Mouse (Mus musculus): ENCODE data around the gene Rgs6. TPM values are rescaled to one million over a fixed set of nuclear protein-coding genes. Genes with fewer than 3 reads are reported as not detected.

The Rgs6 gene
- polyA plus RNA-seq, 1 experiment from 2014 or later, result 1.4 TPM

DNA sequence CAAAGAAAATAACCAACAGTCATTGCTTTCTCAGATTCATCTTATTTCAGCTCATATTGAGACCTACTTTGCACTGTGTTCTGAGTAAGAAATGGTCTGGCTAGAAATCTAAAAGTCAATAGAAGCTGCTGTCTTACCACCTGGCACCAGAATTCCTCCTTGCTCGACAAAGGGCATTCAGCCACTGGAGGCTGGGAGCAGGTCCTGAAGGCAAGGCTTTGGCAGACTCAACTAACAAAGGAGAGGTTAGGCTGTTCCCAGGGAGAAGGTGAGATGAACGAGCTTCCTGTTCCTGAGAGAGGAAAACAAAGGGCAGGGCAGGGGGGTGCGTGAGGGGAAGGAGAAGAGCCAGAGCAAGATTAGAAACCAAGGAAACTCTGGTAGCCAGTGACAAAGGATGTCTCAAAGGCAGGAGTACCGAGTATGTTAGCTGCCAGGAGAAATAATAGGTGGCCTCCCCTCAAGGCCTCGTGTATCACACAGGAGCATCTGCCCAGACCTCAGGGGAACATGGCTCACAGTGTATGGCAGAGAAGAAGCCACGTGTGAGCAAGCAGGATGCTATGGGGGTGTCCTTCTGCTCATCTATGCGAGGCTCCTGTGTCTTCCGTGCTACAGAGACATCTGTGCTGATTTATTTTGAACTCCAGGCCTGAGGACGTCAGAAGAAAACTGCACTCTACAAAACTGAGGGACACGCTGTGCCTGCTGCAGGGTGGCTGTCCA, 510.7 kb downstream of the Rgs6 start:
- no peak overlapping the region for H3K27ac ChIP-seq (ENCODE audit: low read length)
- no peak for ATAC-seq (ENCODE audit: insufficient number of reproducible peaks, insufficient read depth, low FRiP score, low read depth)
- no peaks in the 10 kb centered on the region for H3K27me3 ChIP-seq (ENCODE audit: control insufficient read depth, insufficient read depth, low read length)
- no peaks in the 10 kb centered on the region for H3K4me1 ChIP-seq (ENCODE audit: control insufficient read depth, insufficient read depth, low read length)
- no peak overlapping the region for H3K4me2 ChIP-seq (replicated peaks; ENCODE audit: low read depth, low read length)
- H3K4me3 ChIP-seq (ENCODE audit: low read depth, low read length), result no peak overlapping the region
- 50% methylated on average over 10 of the region's 10 CpGs for WGBS
- no peaks in the 10 kb centered on the region for H3K9me3 ChIP-seq (ENCODE audit: control insufficient read depth, low read depth, low read length)
- no peaks in the 10 kb centered on the region for H3K36me3 ChIP-seq (ENCODE audit: control insufficient read depth, insufficient read depth, low read length)
- H3K9ac ChIP-seq (replicated peaks; ENCODE audit: low read depth, low read length), result no peak overlapping the region

DNA sequence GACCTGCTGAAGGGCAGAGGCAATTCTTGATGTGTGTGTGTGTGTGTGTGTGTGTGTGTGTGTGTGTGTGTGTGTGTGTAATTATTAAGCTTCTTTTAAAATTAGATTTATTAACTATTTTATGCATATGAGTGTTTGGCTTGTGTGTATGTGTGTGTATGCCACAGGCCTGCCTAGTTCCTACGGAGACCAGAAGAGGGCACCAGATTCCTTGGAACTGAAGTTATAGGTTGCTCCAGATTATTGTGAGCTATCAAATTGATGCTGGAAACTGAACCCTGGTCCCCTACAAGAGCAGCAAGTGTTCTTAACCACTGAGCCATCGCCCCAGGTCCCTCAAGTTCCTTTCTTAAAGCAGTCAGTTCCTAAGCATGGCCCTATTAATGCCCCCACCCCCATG, 511.8 kb downstream of the Rgs6 start:
- Histone ChIP-seq H3K4me1 (ENCODE audit: control insufficient read depth, insufficient read depth, low read length) (no peaks in the 10 kb centered on the region), H3K27me3 (ENCODE audit: control insufficient read depth, insufficient read depth, low read length) (no peaks in the 10 kb centered on the region), H3K36me3 (ENCODE audit: control insufficient read depth, insufficient read depth, low read length) (no peaks in the 10 kb centered on the region), H3K9ac (replicated peaks; ENCODE audit: low read depth, low read length) (no peak overlapping the region), H3K27ac (ENCODE audit: low read length) (no peak overlapping the region), H3K4me3 (ENCODE audit: low read depth, low read length) (no peak overlapping the region), H3K9me3 (ENCODE audit: control insufficient read depth, low read depth, low read length) (no peaks in the 10 kb centered on the region), H3K4me2 (replicated peaks; ENCODE audit: low read depth, low read length) (no peak overlapping the region)
- 93% methylated on average over 2 of the region's 2 CpGs for WGBS
- ATAC-seq (ENCODE audit: insufficient number of reproducible peaks, insufficient read depth, low FRiP score, low read depth), result no peak

DNA sequence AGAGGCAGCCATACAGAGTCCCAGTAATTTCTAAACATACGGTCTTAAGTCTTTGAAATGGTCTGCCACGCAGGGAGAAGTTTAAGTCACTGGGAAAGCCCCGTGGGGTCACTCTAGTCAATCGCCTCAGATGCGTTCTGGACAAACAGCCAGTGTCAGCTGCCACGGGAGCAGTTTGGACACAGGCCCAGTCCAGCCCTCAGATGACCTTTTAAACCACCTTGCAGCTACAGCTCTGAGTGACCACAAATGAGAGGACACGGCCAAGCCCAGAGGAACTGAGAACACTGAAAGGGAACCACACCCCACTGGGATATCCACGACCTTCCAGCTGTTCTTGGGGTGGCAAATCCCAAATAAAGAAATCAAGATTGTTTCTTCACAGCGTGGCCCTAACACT, 512.3 kb downstream of the Rgs6 start:
- Histone ChIP-seq H3K9me3 (ENCODE audit: control insufficient read depth, low read depth, low read length) (no peaks in the 10 kb centered on the region), H3K27ac (ENCODE audit: low read length) (no peak overlapping the region), H3K4me3 (ENCODE audit: low read depth, low read length) (no peak overlapping the region), H3K9ac (replicated peaks; ENCODE audit: low read depth, low read length) (no peak overlapping the region), H3K36me3 (ENCODE audit: control insufficient read depth, insufficient read depth, low read length) (no peaks in the 10 kb centered on the region), H3K4me2 (replicated peaks; ENCODE audit: low read depth, low read length) (no peak overlapping the region), H3K4me1 (ENCODE audit: control insufficient read depth, insufficient read depth, low read length) (no peaks in the 10 kb centered on the region), H3K27me3 (ENCODE audit: control insufficient read depth, insufficient read depth, low read length) (no peaks in the 10 kb centered on the region)
- no peak for ATAC-seq (ENCODE audit: insufficient number of reproducible peaks, insufficient read depth, low FRiP score, low read depth)
- 69% methylated on average over 9 of the region's 9 CpGs for WGBS

DNA sequence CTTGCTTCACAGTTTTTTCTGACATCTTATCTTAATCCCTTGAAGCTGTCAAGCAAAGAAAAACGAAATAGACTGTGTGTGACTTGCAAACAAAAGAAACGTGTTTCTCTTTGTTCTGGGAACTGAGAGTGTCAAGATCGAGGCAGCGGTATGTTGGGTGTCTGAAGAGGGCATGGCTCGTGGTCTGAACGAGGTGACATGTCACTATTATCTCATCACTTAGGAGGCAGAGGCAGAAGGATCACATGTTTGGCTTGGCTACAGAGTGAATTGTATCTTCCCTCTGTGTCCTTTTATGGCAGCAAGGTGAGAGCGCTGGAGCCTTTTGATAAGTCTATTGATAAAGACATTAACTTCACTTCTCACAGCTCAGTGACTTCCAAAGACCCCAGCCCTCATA, 512.8 kb downstream of the Rgs6 start:
- no peaks in the 10 kb centered on the region for H3K9me3 ChIP-seq (ENCODE audit: control insufficient read depth, low read depth, low read length)
- H3K4me3 ChIP-seq (ENCODE audit: low read depth, low read length), result no peak overlapping the region
- 63% methylated on average over 7 of the region's 7 CpGs for WGBS
- no peaks in the 10 kb centered on the region for H3K4me1 ChIP-seq (ENCODE audit: control insufficient read depth, insufficient read depth, low read length)
- no peak for ATAC-seq (ENCODE audit: insufficient number of reproducible peaks, insufficient read depth, low FRiP score, low read depth)
- H3K4me2 ChIP-seq (replicated peaks; ENCODE audit: low read depth, low read length), result no peak overlapping the region
- H3K27me3 ChIP-seq (ENCODE audit: control insufficient read depth, insufficient read depth, low read length), result no peaks in the 10 kb centered on the region
- H3K27ac ChIP-seq (ENCODE audit: low read length), result no peak overlapping the region
- no peaks in the 10 kb centered on the region for H3K36me3 ChIP-seq (ENCODE audit: control insufficient read depth, insufficient read depth, low read length)
- no peak overlapping the region for H3K9ac ChIP-seq (replicated peaks; ENCODE audit: low read depth, low read length)

DNA sequence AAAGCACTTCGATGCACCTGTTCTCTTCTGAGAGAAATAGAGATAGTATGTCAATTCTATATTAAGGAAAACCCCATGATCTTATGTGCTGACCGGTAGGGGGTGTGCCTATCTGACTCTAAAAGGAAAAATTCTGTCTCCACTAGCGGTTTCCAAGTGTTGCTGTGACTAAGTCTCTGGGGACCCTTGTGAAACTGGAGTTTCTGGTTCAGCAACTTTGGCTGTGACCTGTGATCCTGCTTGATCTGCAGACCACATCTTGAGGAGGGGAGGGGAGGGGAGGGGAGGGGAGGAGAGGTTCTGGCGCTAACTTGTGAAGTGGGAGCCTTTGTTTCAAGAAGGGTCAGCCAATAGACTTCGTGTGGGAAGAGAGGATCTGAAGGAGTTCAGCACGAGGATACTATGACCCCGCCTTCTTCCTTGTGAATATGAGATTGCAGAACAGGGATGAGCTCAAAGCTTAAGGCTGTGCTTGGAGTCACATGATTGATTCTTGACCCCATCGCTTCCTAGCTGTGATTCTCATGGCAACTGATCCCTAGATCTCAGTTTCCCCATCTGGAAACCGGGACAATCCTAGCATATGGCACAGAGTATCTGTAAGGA, 517.5 kb downstream of the Rgs6 start:
- no peak overlapping the region for H3K9ac ChIP-seq (replicated peaks; ENCODE audit: low read depth, low read length)
- ATAC-seq (ENCODE audit: insufficient number of reproducible peaks, insufficient read depth, low FRiP score, low read depth), result peak; percentile 53; the same call in 1 of the 2 replicates
- H3K4me3 ChIP-seq (ENCODE audit: low read depth, low read length), result no peak overlapping the region
- no peaks in the 10 kb centered on the region for H3K36me3 ChIP-seq (ENCODE audit: control insufficient read depth, insufficient read depth, low read length)
- no peak overlapping the region for H3K4me2 ChIP-seq (replicated peaks; ENCODE audit: low read depth, low read length)
- no peaks in the 10 kb centered on the region for H3K9me3 ChIP-seq (ENCODE audit: control insufficient read depth, low read depth, low read length)
- H3K4me1 ChIP-seq (ENCODE audit: control insufficient read depth, insufficient read depth, low read length), result no peaks in the 10 kb centered on the region
- no peaks in the 10 kb centered on the region for H3K27me3 ChIP-seq (ENCODE audit: control insufficient read depth, insufficient read depth, low read length)
- WGBS, result 50% methylated on average over 9 of the region's 9 CpGs
- H3K27ac ChIP-seq (ENCODE audit: low read length), result no peak overlapping the region

DNA sequence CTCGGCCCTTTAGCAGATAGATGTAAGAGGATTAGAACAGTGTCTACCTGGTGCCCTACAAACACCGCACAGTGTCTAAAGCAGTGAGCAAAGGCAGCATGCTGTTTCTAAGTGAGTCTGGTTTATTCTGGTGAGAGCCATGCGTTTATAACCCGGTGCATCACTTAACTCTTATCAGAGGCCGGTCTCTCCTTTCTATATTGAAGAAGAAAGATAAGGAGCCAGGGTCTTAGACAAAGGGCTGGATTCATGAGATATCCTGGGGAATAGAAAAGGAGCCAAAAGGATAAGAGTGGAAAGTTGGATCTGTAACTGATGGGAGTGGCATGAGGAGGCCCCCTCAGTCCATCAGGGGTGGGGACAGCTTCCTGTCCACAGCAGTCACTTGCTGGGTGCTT, 518.0 kb downstream of the Rgs6 start:
- ATAC-seq (ENCODE audit: insufficient number of reproducible peaks, insufficient read depth, low FRiP score, low read depth), result 0 out of 2 replicates have a peak, but pooled peaks have one; percentile 6
- no peaks in the 10 kb centered on the region for H3K36me3 ChIP-seq (ENCODE audit: control insufficient read depth, insufficient read depth, low read length)
- no peaks in the 10 kb centered on the region for H3K4me1 ChIP-seq (ENCODE audit: control insufficient read depth, insufficient read depth, low read length)
- no peak overlapping the region for H3K4me3 ChIP-seq (ENCODE audit: low read depth, low read length)
- H3K9me3 ChIP-seq (ENCODE audit: control insufficient read depth, low read depth, low read length), result no peaks in the 10 kb centered on the region
- no peaks in the 10 kb centered on the region for H3K27me3 ChIP-seq (ENCODE audit: control insufficient read depth, insufficient read depth, low read length)
- no peak overlapping the region for H3K9ac ChIP-seq (replicated peaks; ENCODE audit: low read depth, low read length)
- 65% methylated on average over 5 of the region's 5 CpGs for WGBS
- no peak overlapping the region for H3K27ac ChIP-seq (ENCODE audit: low read length)
- H3K4me2 ChIP-seq (replicated peaks; ENCODE audit: low read depth, low read length), result no peak overlapping the region

DNA sequence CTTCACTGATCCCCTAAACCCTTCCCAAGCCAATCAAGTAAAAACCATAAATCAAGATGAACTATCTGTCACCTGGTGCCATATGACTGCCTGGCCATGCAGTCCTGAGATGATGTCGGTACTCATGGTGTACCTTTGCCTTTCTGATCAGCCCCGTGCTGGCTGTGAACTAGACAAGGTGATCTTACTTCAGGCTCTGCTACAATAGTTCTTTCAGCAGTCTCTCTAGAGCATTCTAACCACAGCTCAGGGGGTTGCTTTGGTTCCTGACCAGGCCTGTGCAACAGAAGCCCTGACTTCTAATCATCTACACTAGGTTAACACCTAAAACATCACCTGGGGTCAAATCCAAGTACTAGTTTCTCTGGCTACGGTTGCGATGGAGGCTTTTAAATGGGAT, 521.4 kb downstream of the Rgs6 start:
- H3K27me3 ChIP-seq (ENCODE audit: control insufficient read depth, insufficient read depth, low read length), result no peaks in the 10 kb centered on the region
- WGBS, result 85% methylated on average over 4 of the region's 4 CpGs
- no peaks in the 10 kb centered on the region for H3K36me3 ChIP-seq (ENCODE audit: control insufficient read depth, insufficient read depth, low read length)

DNA sequence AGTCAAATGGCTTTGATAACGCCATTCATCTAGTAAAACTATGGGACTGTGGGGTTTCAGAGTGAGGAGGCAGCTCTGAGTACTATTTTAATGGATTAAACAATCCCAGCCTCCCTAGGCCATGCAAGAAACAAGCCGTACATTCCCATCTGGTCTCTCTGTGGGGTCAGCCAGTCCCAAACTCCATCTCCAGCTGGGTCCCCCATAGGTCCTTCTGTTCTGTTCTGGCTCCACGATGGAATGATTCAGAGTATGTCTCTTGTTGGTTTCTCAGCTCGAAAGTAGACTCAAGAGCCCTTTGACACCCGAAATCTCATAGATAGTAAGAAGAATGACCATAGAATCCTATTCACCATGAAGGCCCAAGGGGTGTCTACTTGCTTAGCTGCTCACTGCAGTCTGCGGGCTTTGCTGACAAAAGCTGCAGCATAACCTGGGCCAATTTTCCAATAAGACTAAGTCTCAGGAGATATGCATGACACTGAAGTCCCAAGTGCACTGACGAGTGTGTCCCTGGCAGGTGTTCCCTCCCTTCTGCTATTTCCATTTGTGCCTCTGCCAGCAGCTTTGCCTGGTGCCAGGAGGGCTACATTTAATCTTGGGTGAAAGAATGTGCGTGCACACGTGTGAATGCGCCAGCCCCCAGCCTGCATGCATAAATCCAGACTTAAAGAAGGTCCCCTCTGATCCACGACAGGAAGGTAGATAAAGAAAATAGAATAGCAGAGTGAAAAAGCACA, 522.0 kb downstream of the Rgs6 start:
- no peak for ATAC-seq (ENCODE audit: insufficient number of reproducible peaks, insufficient read depth, low FRiP score, low read depth)
- H3K9me3 ChIP-seq (ENCODE audit: control insufficient read depth, low read depth, low read length), result no peaks in the 10 kb centered on the region
- no peaks in the 10 kb centered on the region for H3K4me1 ChIP-seq (ENCODE audit: control insufficient read depth, insufficient read depth, low read length)
- no peak overlapping the region for H3K27ac ChIP-seq (ENCODE audit: low read length)
- WGBS, result 76% methylated on average over 11 of the region's 11 CpGs
- H3K4me3 ChIP-seq (ENCODE audit: low read depth, low read length), result no peak overlapping the region
- H3K4me2 ChIP-seq (replicated peaks; ENCODE audit: low read depth, low read length), result no peak overlapping the region
- H3K9ac ChIP-seq (replicated peaks; ENCODE audit: low read depth, low read length), result no peak overlapping the region
- H3K36me3 ChIP-seq (ENCODE audit: control insufficient read depth, insufficient read depth, low read length), result no peaks in the 10 kb centered on the region
- no peaks in the 10 kb centered on the region for H3K27me3 ChIP-seq (ENCODE audit: control insufficient read depth, insufficient read depth, low read length)

More for the DNA sequence above, 521.4 kb downstream of the Rgs6 start:
- no peak overlapping the region for H3K4me3 ChIP-seq (ENCODE audit: low read depth, low read length)
- no peak overlapping the region for H3K4me2 ChIP-seq (replicated peaks; ENCODE audit: low read depth, low read length)
- H3K4me1 ChIP-seq (ENCODE audit: control insufficient read depth, insufficient read depth, low read length), result no peaks in the 10 kb centered on the region
- H3K9ac ChIP-seq (replicated peaks; ENCODE audit: low read depth, low read length), result no peak overlapping the region
- no peaks in the 10 kb centered on the region for H3K9me3 ChIP-seq (ENCODE audit: control insufficient read depth, low read depth, low read length)
- ATAC-seq (ENCODE audit: insufficient number of reproducible peaks, insufficient read depth, low FRiP score, low read depth), result no peak
- H3K27ac ChIP-seq (ENCODE audit: low read length), result no peak overlapping the region
